Mouse (Mus musculus) monocyte, adult 5-6 weeks (primary cell): ENCODE measurements around the gene Rabgef1. TPM values are rescaled to one million over a fixed set of nuclear protein-coding genes. Genes with fewer than 3 reads are reported as not detected.
A peak's percentile ranks its signal among the peaks of the same experiment; 100 is the strongest.
"Not testable (repeated sequence)": the region's sequence is repeated elsewhere in the genome, so short reads cannot be mapped to it uniquely, and the experiment has no call there.

Experiments
- ATAC-seq: fragments of 153-309, 156-312 bp; replicated peaks from 2 replicates; pipeline ENCODE4 v1.8.0; 2017; ENCODE audit warnings: mild to moderate bottlenecking; ENCODE audit not compliant: low TSS enrichment, insufficient number of reproducible peaks, severe bottlenecking, poor library complexity, low FRiP score
- total RNA-seq: library from RNA; stranded (forward); fragments of 200-1000, 200-491, 200-594 nt; gene quantifications from 3 replicates; pipeline ENCODE4 v1.2.3, GENCODE M21; 2017

Rabgef1 gene
- total RNA-seq, 1 experiment from 2014 or later: 67.6 TPM

- ATAC-seq: no peak; the same call in 1 of the 2 replicates
Observed at GRCm38 (mm10) chr5:130254164-130255016, 82.8 kb downstream of the Rabgef1 start.

GRCm38 (mm10) chr5:130255017-130255720, 83.6 kb downstream of the Rabgef1 start, which contains the start of the genes Sbds and Tyw1:
Gene Sbds, minus strand, starts transcription at chr5:130255530.
Gene Tyw1, plus strand, starts transcription at chr5:130255619.
- ATAC-seq: peak; percentile 87

DNA sequence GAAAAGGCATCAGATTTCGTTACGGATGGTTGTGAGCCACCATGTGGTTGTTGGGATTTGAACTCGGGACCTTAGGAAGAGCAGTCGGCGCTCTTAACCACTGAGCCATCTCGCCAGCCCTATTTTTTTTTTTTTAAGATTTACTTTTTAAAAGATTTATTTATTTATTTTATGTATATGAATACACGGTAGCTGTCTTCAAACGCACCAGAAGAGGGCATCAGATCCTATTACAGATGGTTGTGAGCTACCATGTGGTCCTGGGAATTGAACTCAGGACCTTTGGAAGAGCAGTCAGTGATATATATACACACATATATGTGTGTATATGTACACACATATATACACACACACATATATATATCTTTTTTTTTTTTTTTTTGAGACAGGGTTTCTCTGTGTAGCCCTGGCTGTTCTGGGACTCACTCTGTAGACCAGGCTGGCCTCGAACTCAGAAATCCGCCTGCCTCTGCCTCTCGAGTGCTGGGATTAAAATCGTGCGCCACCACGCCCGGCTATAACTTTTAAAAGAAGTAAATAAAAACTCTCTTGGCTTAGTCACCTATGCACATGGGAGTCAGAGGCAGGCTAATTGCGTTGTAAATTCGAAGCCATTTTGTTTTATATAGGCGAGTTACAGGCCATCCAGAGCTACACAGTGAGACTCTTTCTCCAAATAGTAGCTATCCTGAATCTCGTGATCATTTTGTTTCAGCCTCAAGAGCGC, 84.4 kb downstream of the Rabgef1 start:
- not testable (repeated sequence) for ATAC-seq

- peak; percentile 88 for ATAC-seq
Observed at GRCm38 (mm10) chr5:130256678-130257271, 85.2 kb downstream of the Rabgef1 start.

DNA sequence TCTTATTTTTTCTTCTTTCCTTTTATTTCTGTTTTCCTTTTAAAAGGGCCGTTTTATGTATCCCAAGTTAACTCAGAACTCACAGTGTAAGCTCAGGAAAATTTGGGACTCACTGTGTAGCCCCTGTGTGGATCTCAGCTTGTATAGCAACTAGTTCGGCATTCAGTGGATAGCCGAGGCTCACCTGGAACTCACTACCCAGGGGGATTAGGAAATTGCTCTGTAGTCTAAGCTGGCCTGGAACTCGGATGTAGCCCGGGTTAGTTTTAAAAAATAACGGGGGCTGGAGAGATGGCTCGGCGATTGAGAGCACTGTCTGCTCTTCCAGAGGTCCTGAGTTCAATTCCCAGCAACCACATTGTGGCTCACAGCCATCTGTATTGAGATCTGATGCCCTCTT, 85.7 kb downstream of the Rabgef1 start:
- no peak for ATAC-seq

- no peak for ATAC-seq
Observed at GRCm38 (mm10) chr5:130263454-130263853, 91.9 kb downstream of the Rabgef1 start.

Other genes with a start within 250 kb of the Rabgef1 start
- gene Vkorc1l1, start 229.8 kb upstream of the Rabgef1 start, total RNA-seq: 9.4 to 13.4 TPM (median 9.6 TPM) in 3 replicates
- gene Gusb, start 168.7 kb upstream of the Rabgef1 start, total RNA-seq: 47.3 to 59.4 TPM (median 52.0 TPM) in 3 replicates
- gene Asl, start 142.6 kb upstream of the Rabgef1 start, total RNA-seq: 21.0 to 38.4 TPM (median 29.3 TPM) in 3 replicates
- gene Crcp, start 142.5 kb upstream of the Rabgef1 start, total RNA-seq: 34.5 to 51.7 TPM (median 50.6 TPM) in 3 replicates
- gene Tpst1, start 98.5 kb upstream of the Rabgef1 start, total RNA-seq: 8.2 to 14.2 TPM (median 11.6 TPM) in 3 replicates
- 0.95 to 4.5 TPM (median 1.5 TPM) in 3 replicates for gene Kctd7, start 26.9 kb upstream of the Rabgef1 start, total RNA-seq
- gene Tmem248, start 45.3 kb downstream of the Rabgef1 start, total RNA-seq: 37.6 to 41.1 TPM (median 40.2 TPM) in 3 replicates
- gene Sbds, start 83.7 kb downstream of the Rabgef1 start, total RNA-seq: 123 to 159 TPM (median 156 TPM) in 3 replicates
- gene Tyw1, start 83.8 kb downstream of the Rabgef1 start, total RNA-seq: 16.3 to 34.8 TPM (median 16.7 TPM) in 3 replicates
- not detected in 3 replicates for gene Caln1, start 197.7 kb downstream of the Rabgef1 start, total RNA-seq
- not detected in 3 replicates for gene A330070K13Rik, start 212.8 kb downstream of the Rabgef1 start, total RNA-seq